Mouse (Mus musculus) kidney, embryonic 16.5 days (tissue): ENCODE results near the gene Jak1. TPM values are rescaled to one million over a fixed set of nuclear protein-coding genes. Genes with fewer than 3 reads are reported as not detected.

Source experiments
- ATAC-seq: fragments of 200-750 bp; cut with Nextera tagmentation; 2 replicates; pipeline ENCODE4 v1.8.0; 2017; ENCODE audit warnings: moderate TSS enrichment; ENCODE audit not compliant: low FRiP score, low TSS enrichment
- H3K27ac ChIP-seq: fragments of 300-500 bp; sonication (generic); 2 replicates; pipeline ENCODE4 v1.5.1; 2014; ENCODE audit warnings: low read length
- H3K27me3 ChIP-seq: fragments of 300-500 bp; sonication (generic); 2 replicates; pipeline ENCODE4 v1.6.1; 2014; ENCODE audit warnings: low read length, control low read depth, mixed read lengths; ENCODE audit not compliant: insufficient read depth
- H3K36me3 ChIP-seq: fragments of 300-500 bp; sonication (generic); 2 replicates; pipeline ENCODE4 v1.6.1; 2014; ENCODE audit warnings: low read length, control low read depth, mixed read lengths; ENCODE audit not compliant: insufficient read depth
- H3K4me1 ChIP-seq: fragments of 300-500 bp; sonication (generic); 2 replicates; pipeline ENCODE4 v1.6.1; 2014; ENCODE audit warnings: low read length, control low read depth, mixed read lengths; ENCODE audit not compliant: insufficient read depth
- H3K4me2 ChIP-seq: fragments of 300-500 bp; sonication (generic); replicated peaks from 2 replicates; pipeline ENCODE4 v1.6.1; 2014; ENCODE audit warnings: low read depth, low read length
- H3K4me3 ChIP-seq: fragments of 300-500 bp; sonication (generic); 2 replicates; pipeline ENCODE4 v1.5.1; 2014; ENCODE audit warnings: mild to moderate bottlenecking, low read length
- H3K9ac ChIP-seq: fragments of 300-500 bp; sonication (generic); replicated peaks from 2 replicates; pipeline ENCODE4 v1.6.1; 2014; ENCODE audit warnings: low read length
- H3K9me3 ChIP-seq: fragments of 300-500 bp; sonication (generic); 2 replicates; pipeline ENCODE4 v1.6.1; 2016; ENCODE audit warnings: low read length, control low read depth
- WGBS: fragments of 180-500 bp; shearing (Covaris S2); extraction: QIAGEN DNeasy Blood & Tissue Kit; methylation state at CpG from one replicate; pipeline ENCODE4 v1.1.7; 2014; 5-methylcytosine and 5-hydroxymethylcytosine counted together
- polyA plus RNA-seq: library from polyadenylated mRNA; unstranded; fragments of >200 nt; fragmentation: Nextera tagmentation; extraction: Ambion mirVana; gene quantifications from 2 replicates; pipeline ENCODE4 v1.2.1, GENCODE M21; 2015

Gene Jak1
- polyA plus RNA-seq, 1 experiment from 2014 or later, result 104 TPM

- no peak overlapping the region for H3K9ac ChIP-seq
- H3K4me3 ChIP-seq, result no peak overlapping the region
- H3K27ac ChIP-seq, result no peak overlapping the region
- no peak overlapping the region for H3K4me2 ChIP-seq
- 77% methylated on average over 7 of the region's 7 CpGs for WGBS
- H3K4me1 ChIP-seq, result peaks cover 22% of the 10 kb centered on the region
- H3K36me3 ChIP-seq, result no peaks in the 10 kb centered on the region
- H3K9me3 ChIP-seq, result no peaks in the 10 kb centered on the region
- no peak for ATAC-seq
- H3K27me3 ChIP-seq, result no peaks in the 10 kb centered on the region
Measured at GRCm38 (mm10) chr4:101296836-101297235, 31.8 kb upstream of the Jak1 start.

GRCm38 (mm10) chr4:101295788-101296187 lies 30.7 kb upstream of the Jak1 start:
- Histone ChIP-seq H3K27ac (no peak overlapping the region), H3K36me3 (no peaks in the 10 kb centered on the region), H3K4me1 (peaks cover 19% of the 10 kb centered on the region), H3K4me2 (no peak overlapping the region), H3K9ac (no peak overlapping the region), H3K9me3 (no peaks in the 10 kb centered on the region), H3K27me3 (no peaks in the 10 kb centered on the region; the same call in 1 of the 2 replicates), H3K4me3 (no peak overlapping the region)
- no peak for ATAC-seq
- 82% methylated on average over 3 of the region's 3 CpGs for WGBS

GRCm38 (mm10) chr4:101293661-101294060 lies 28.6 kb upstream of the Jak1 start:
- H3K9ac ChIP-seq, result peak overlapping the region; percentile 72; the same call in 1 of the 2 replicates

GRCm38 (mm10) chr4:101292736-101293541 lies 27.9 kb upstream of the Jak1 start:
- ATAC-seq, result peak; percentile 63
- under 1% methylated on average over 48 of the region's 49 CpGs for WGBS

More at GRCm38 (mm10) chr4:101293661-101294060, 28.6 kb upstream of the Jak1 start:
- Histone ChIP-seq H3K27me3 (no peaks in the 10 kb centered on the region; the same call in 1 of the 2 replicates), H3K9me3 (no peaks in the 10 kb centered on the region), H3K27ac (no peak overlapping the region), H3K4me2 (peak overlapping the region; percentile 96), H3K4me1 (peaks cover 19% of the 10 kb centered on the region), H3K4me3 (peak overlapping the region; percentile 54), H3K36me3 (no peaks in the 10 kb centered on the region)
- ATAC-seq, result no peak
- 41% methylated on average over 9 of the region's 9 CpGs for WGBS

GRCm38 (mm10) chr4:101292028-101292735 lies 27.1 kb upstream of the Jak1 start:
- H3K4me3 ChIP-seq, result peak overlapping the region; percentile 54
- peak overlapping the region; percentile 72 for H3K9ac ChIP-seq
- H3K36me3 ChIP-seq, result no peaks in the 10 kb centered on the region
- peaks cover 19% of the 10 kb centered on the region for H3K4me1 ChIP-seq
- peak; percentile 96 for ATAC-seq
- H3K27ac ChIP-seq, result peak overlapping the region; percentile 92
- no peaks in the 10 kb centered on the region for H3K9me3 ChIP-seq
- H3K4me2 ChIP-seq, result peak overlapping the region; percentile 96
- 2% methylated on average over 41 of the region's 41 CpGs for WGBS
- no peaks in the 10 kb centered on the region; the same call in 1 of the 2 replicates for H3K27me3 ChIP-seq

More at GRCm38 (mm10) chr4:101292736-101293541, 27.9 kb upstream of the Jak1 start:
- peak overlapping the region; percentile 72 for H3K9ac ChIP-seq
- H3K9me3 ChIP-seq, result no peaks in the 10 kb centered on the region
- peak overlapping the region; percentile 96 for H3K4me2 ChIP-seq
- peak overlapping the region; percentile 54 for H3K4me3 ChIP-seq
- peak overlapping the region; percentile 92 for H3K27ac ChIP-seq
- H3K27me3 ChIP-seq, result no peaks in the 10 kb centered on the region; the same call in 1 of the 2 replicates
- no peaks in the 10 kb centered on the region for H3K36me3 ChIP-seq
- peaks cover 19% of the 10 kb centered on the region for H3K4me1 ChIP-seq

GRCm38 (mm10) chr4:101288292-101288691 lies 23.2 kb upstream of the Jak1 start:
- WGBS, result 89% methylated on average over 11 of the region's 11 CpGs
- no peak overlapping the region for H3K4me2 ChIP-seq
- no peak overlapping the region for H3K9ac ChIP-seq
- ATAC-seq, result no peak
- no peaks in the 10 kb centered on the region for H3K9me3 ChIP-seq
- no peaks in the 10 kb centered on the region for H3K36me3 ChIP-seq
- peaks cover 23% of the 10 kb centered on the region for H3K4me1 ChIP-seq
- H3K4me3 ChIP-seq, result no peak overlapping the region
- no peaks in the 10 kb centered on the region; the same call in 1 of the 2 replicates for H3K27me3 ChIP-seq
- H3K27ac ChIP-seq, result no peak overlapping the region

- H3K27ac ChIP-seq, result no peak overlapping the region
- WGBS, result 92% methylated on average over 6 of the region's 6 CpGs
- H3K4me3 ChIP-seq, result no peak overlapping the region
- no peaks in the 10 kb centered on the region; the same call in 1 of the 2 replicates for H3K27me3 ChIP-seq
- H3K4me1 ChIP-seq, result peaks cover 11% of the 10 kb centered on the region; the same call in 1 of the 2 replicates
- no peak for ATAC-seq
- H3K9me3 ChIP-seq, result no peaks in the 10 kb centered on the region
- no peak overlapping the region for H3K4me2 ChIP-seq
- H3K9ac ChIP-seq, result no peak overlapping the region
- H3K36me3 ChIP-seq, result no peaks in the 10 kb centered on the region
Measured at GRCm38 (mm10) chr4:101286562-101286961, 21.5 kb upstream of the Jak1 start.

- whole genome bisulfite sequencing, result 66% methylated on average over 2 of the region's 2 CpGs
- H3K9me3 ChIP-seq, result no peaks in the 10 kb centered on the region
- ATAC-seq, result peak; percentile 39; the same call in 1 of the 2 replicates
- H3K27me3 ChIP-seq, result no peaks in the 10 kb centered on the region; the same call in 1 of the 2 replicates
- no peak overlapping the region for H3K27ac ChIP-seq
- no peaks in the 10 kb centered on the region for H3K36me3 ChIP-seq
- H3K4me3 ChIP-seq, result no peak overlapping the region
- no peak overlapping the region for H3K9ac ChIP-seq
- 0 out of 2 replicates have a peak, but pooled peaks cover 6% of the 10 kb centered on the region for H3K4me1 ChIP-seq
- no peak overlapping the region for H3K4me2 ChIP-seq
Measured at GRCm38 (mm10) chr4:101285906-101286432, 20.9 kb upstream of the Jak1 start.

GRCm38 (mm10) chr4:101283938-101284337 lies 18.9 kb upstream of the Jak1 start:
- no peak for ATAC-seq
- H3K4me2 ChIP-seq, result no peak overlapping the region
- WGBS, result 79% methylated on average over 4 of the region's 4 CpGs
- H3K27me3 ChIP-seq, result no peaks in the 10 kb centered on the region
- H3K4me3 ChIP-seq, result no peak overlapping the region
- 0 out of 2 replicates have a peak, but pooled peaks cover 6% of the 10 kb centered on the region for H3K4me1 ChIP-seq
- no peaks in the 10 kb centered on the region for H3K9me3 ChIP-seq
- no peak overlapping the region for H3K9ac ChIP-seq
- H3K27ac ChIP-seq, result no peak overlapping the region
- no peaks in the 10 kb centered on the region for H3K36me3 ChIP-seq
